Mouse (Mus musculus) small intestine, adult 2 months (tissue): Measurements from ENCODE around the gene Adgrb3. TPM values are rescaled to one million over a fixed set of nuclear protein-coding genes. Genes with fewer than 3 reads are reported as not detected.

Source experiments
- H3K27ac ChIP-seq: fragments of 200-500 bp; 2 replicates; pipeline ENCODE4 v1.5.1; 2012; ENCODE audit warnings: low read depth, low read length, control low read depth, inconsistent platforms; ENCODE audit not compliant: insufficient read depth
- H3K27me3 ChIP-seq: fragments of 200-500 bp; 2 replicates; pipeline ENCODE4 v1.6.1; 2012; ENCODE audit warnings: mild to moderate bottlenecking, moderate library complexity, low read length, inconsistent platforms; ENCODE audit not compliant: control insufficient read depth, insufficient read depth
- H3K36me3 ChIP-seq: fragments of 200-500 bp; 2 replicates; pipeline ENCODE4 v1.6.1; 2012; ENCODE audit warnings: mild to moderate bottlenecking, low read length, control low read depth, inconsistent platforms; ENCODE audit not compliant: control insufficient read depth, insufficient read depth
- H3K4me1 ChIP-seq: fragments of 200-500 bp; 2 replicates; pipeline ENCODE4 v1.6.1; 2012; ENCODE audit warnings: low read length, inconsistent platforms, mixed read lengths; ENCODE audit not compliant: control insufficient read depth, insufficient read depth, insufficient read length
- H3K4me3 ChIP-seq: fragments of 200-500 bp; 2 replicates; pipeline ENCODE4 v1.5.1; 2012; ENCODE audit warnings: low read depth, mild to moderate bottlenecking, control low read depth, inconsistent platforms, low read length, moderate library complexity
- CTCF ChIP-seq: fragments of 200-500 bp; IDR thresholded peaks from 2 replicates; pipeline ENCODE4 v1.5.1; 2012; ENCODE audit warnings: low read depth, mild to moderate bottlenecking, control low read depth, inconsistent platforms, low read length, moderate library complexity, mixed read lengths; ENCODE audit not compliant: insufficient replicate concordance, insufficient read length; ENCODE audit errors: extremely low read depth
- POLR2A ChIP-seq: fragments of 200-500 bp; IDR thresholded peaks from 2 replicates; pipeline ENCODE4 v1.6.1; 2012; ENCODE audit warnings: low read depth, mild to moderate bottlenecking, control low read depth, inconsistent platforms, low read length, moderate library complexity
- WGBS: fragments of 180-500 bp; shearing (Covaris S2); methylation state at CpG from one replicate; pipeline ENCODE4 v1.1.7; 2018; 5-methylcytosine and 5-hydroxymethylcytosine counted together
- polyA plus RNA-seq: library from polyadenylated mRNA; depleted of rRNA; stranded (reverse); fragments of >200 nt; gene quantifications from 2 replicates; pipeline ENCODE4 v1.2.3, GENCODE M21; 2012

Gene Adgrb3
- polyA plus RNA-seq, 1 experiment = 0.05 TPM

- TF ChIP-seq CTCF (no peak), POLR2A (no peak)
- no peaks in the 10 kb centered on the region for H3K36me3 ChIP-seq
- no peaks in the 10 kb centered on the region for H3K27me3 ChIP-seq
- H3K27ac ChIP-seq = no peak overlapping the region
- 74% methylated on average over 2 of the region's 2 CpGs for whole genome bisulfite sequencing
- no peaks in the 10 kb centered on the region for H3K4me1 ChIP-seq
- H3K4me3 ChIP-seq = no peak overlapping the region
Measured at GRCm38 (mm10) chr1:25415084-25415483, 414.4 kb downstream of the Adgrb3 start.

- no peaks in the 10 kb centered on the region for H3K36me3 ChIP-seq
- WGBS = 73% methylated on average over 2 of the region's 2 CpGs
- no peaks in the 10 kb centered on the region for H3K27me3 ChIP-seq
- no peaks in the 10 kb centered on the region for H3K4me1 ChIP-seq
- H3K4me3 ChIP-seq = no peak overlapping the region
- no peak for TF ChIP-seq POLR2A
- TF ChIP-seq CTCF = no peak
- no peak overlapping the region for H3K27ac ChIP-seq
Measured at GRCm38 (mm10) chr1:25364186-25364585, 465.3 kb downstream of the Adgrb3 start.

- 83% methylated on average over 4 of the region's 4 CpGs for WGBS
Measured at GRCm38 (mm10) chr1:25358554-25358953, 471.0 kb downstream of the Adgrb3 start.

GRCm38 (mm10) chr1:25355486-25355885 is 474.0 kb downstream of the Adgrb3 start:
- TF ChIP-seq POLR2A (no peak), CTCF (no peak)
- Histone ChIP-seq H3K27me3 (no peaks in the 10 kb centered on the region), H3K4me3 (no peak overlapping the region), H3K4me1 (no peaks in the 10 kb centered on the region), H3K36me3 (no peaks in the 10 kb centered on the region), H3K27ac (no peak overlapping the region)
- WGBS = 87% methylated on average over 5 of the region's 5 CpGs

More at GRCm38 (mm10) chr1:25358554-25358953, 471.0 kb downstream of the Adgrb3 start:
- no peak overlapping the region for H3K27ac ChIP-seq
- no peaks in the 10 kb centered on the region for H3K27me3 ChIP-seq
- no peaks in the 10 kb centered on the region for H3K4me1 ChIP-seq
- H3K4me3 ChIP-seq = no peak overlapping the region
- no peak for TF ChIP-seq POLR2A
- no peak for TF ChIP-seq CTCF
- H3K36me3 ChIP-seq = no peaks in the 10 kb centered on the region

GRCm38 (mm10) chr1:25344876-25345275 is 484.6 kb downstream of the Adgrb3 start:
- no peak for TF ChIP-seq CTCF
- TF ChIP-seq POLR2A = no peak
- Histone ChIP-seq H3K36me3 (no peaks in the 10 kb centered on the region), H3K4me3 (no peak overlapping the region), H3K27me3 (no peaks in the 10 kb centered on the region), H3K27ac (no peak overlapping the region), H3K4me1 (no peaks in the 10 kb centered on the region)

- no peaks in the 10 kb centered on the region for H3K27me3 ChIP-seq
- H3K4me3 ChIP-seq = no peak overlapping the region
- no peak for TF ChIP-seq POLR2A
- TF ChIP-seq CTCF = no peak
- WGBS = 70% methylated on average over 2 of the region's 2 CpGs
- no peaks in the 10 kb centered on the region for H3K36me3 ChIP-seq
- H3K27ac ChIP-seq = no peak overlapping the region
- no peaks in the 10 kb centered on the region for H3K4me1 ChIP-seq
Measured at GRCm38 (mm10) chr1:25325406-25325805, 504.1 kb downstream of the Adgrb3 start.

- no peaks in the 10 kb centered on the region for H3K4me1 ChIP-seq
- H3K27me3 ChIP-seq = no peaks in the 10 kb centered on the region
- no peak overlapping the region for H3K4me3 ChIP-seq
- TF ChIP-seq POLR2A (no peak), CTCF (no peak)
- H3K27ac ChIP-seq = no peak overlapping the region
- H3K36me3 ChIP-seq = no peaks in the 10 kb centered on the region
Measured at GRCm38 (mm10) chr1:25317142-25317541, 512.4 kb downstream of the Adgrb3 start.

GRCm38 (mm10) chr1:25312344-25312743 is 517.2 kb downstream of the Adgrb3 start:
- no peak for TF ChIP-seq POLR2A
- WGBS = 73% methylated on average over 2 of the region's 2 CpGs
- H3K4me1 ChIP-seq = no peaks in the 10 kb centered on the region
- H3K27ac ChIP-seq = no peak overlapping the region
- H3K36me3 ChIP-seq = no peaks in the 10 kb centered on the region
- H3K4me3 ChIP-seq = no peak overlapping the region
- no peaks in the 10 kb centered on the region for H3K27me3 ChIP-seq
